Mouse (Mus musculus) brain, embryonic 14.5 days (tissue): Measurements from ENCODE around the gene Eya3.

Source experiments
- CTCF ChIP-seq: fragments of 200-500 bp; IDR thresholded peaks from 2 replicates; pipeline ENCODE4 v1.5.1; 2012; ENCODE audit warnings: inconsistent platforms, mild to moderate bottlenecking, moderate library complexity, borderline replicate concordance; ENCODE audit not compliant: insufficient read depth, insufficient read length; ENCODE audit errors: extremely low read depth
- POLR2A ChIP-seq: fragments of 200-500 bp; IDR thresholded peaks from 2 replicates; pipeline ENCODE4 v1.6.1; 2012; ENCODE audit warnings: mild to moderate bottlenecking, inconsistent platforms, borderline replicate concordance; ENCODE audit not compliant: poor library complexity, insufficient read depth, insufficient read length, severe bottlenecking; ENCODE audit errors: extremely low read depth

- TF ChIP-seq CTCF (no peak), POLR2A (no peak)
Observed at GRCm38 (mm10) chr4:132693366-132693765, 54.6 kb downstream of the Eya3 start.
